Mouse (Mus musculus) CD4-positive, CD25-positive, alpha-beta regulatory T cell, adult 4 months (primary cell): ENCODE data around the gene Yy1. TPM values are rescaled to one million over a fixed set of nuclear protein-coding genes. Genes with fewer than 3 reads are reported as not detected.

Experiments
- ATAC-seq: one replicate; pipeline ENCODE4 v1.8.0; 2017
- polyA plus RNA-seq, 2 experiments: library from polyadenylated mRNA; unstranded; fragments of 100-300 nt; shearing (Covaris generic); gene quantifications; one replicate each; pipeline ENCODE4 v1.2.1; 2017

The Yy1 gene
- polyA plus RNA-seq, 2 experiments from 2014 or later = 12.7 to 17.1 TPM

- ATAC-seq = no peak
These were observed 12.5 kb upstream of the Yy1 start for GRCm38 (mm10) chr12:108780108-108780877.

- ATAC-seq = no peak
These were observed 7.6 kb upstream of the Yy1 start for GRCm38 (mm10) chr12:108785161-108785560.

- ATAC-seq = no peak
These were observed 5.4 kb upstream of the Yy1 start for GRCm38 (mm10) chr12:108787329-108787728.

- peak; percentile 47 for ATAC-seq
These were observed 624 bp upstream of the Yy1 start for GRCm38 (mm10) chr12:108792152-108792545.

- ATAC-seq = no peak
These were observed 724 bp downstream of the Yy1 start for GRCm38 (mm10) chr12:108793453-108793941.

GRCm38 (mm10) chr12:108794078-108794711, 1.4 kb downstream of the Yy1 start:
- ATAC-seq = peak; percentile 32

GRCm38 (mm10) chr12:108794979-108795537, 2.3 kb downstream of the Yy1 start:
- no peak for ATAC-seq

- ATAC-seq = no peak
These were observed 8.8 kb downstream of the Yy1 start for GRCm38 (mm10) chr12:108801613-108802012.

- ATAC-seq = no peak
These were observed 11.6 kb downstream of the Yy1 start for GRCm38 (mm10) chr12:108804388-108804787.

GRCm38 (mm10) chr12:108808465-108808864, 15.7 kb downstream of the Yy1 start:
- no peak for ATAC-seq

GRCm38 (mm10) chr12:108809771-108810170, 17.0 kb downstream of the Yy1 start:
- ATAC-seq = no peak

GRCm38 (mm10) chr12:108810309-108810708, 17.5 kb downstream of the Yy1 start:
- no peak for ATAC-seq

GRCm38 (mm10) chr12:108811133-108811532, 18.4 kb downstream of the Yy1 start:
- ATAC-seq = peak; percentile 70

GRCm38 (mm10) chr12:108812463-108812862, 19.7 kb downstream of the Yy1 start:
- no peak for ATAC-seq

GRCm38 (mm10) chr12:108814470-108814869, 21.7 kb downstream of the Yy1 start:
- no peak for ATAC-seq

GRCm38 (mm10) chr12:108816569-108816968, 23.8 kb downstream of the Yy1 start:
- no peak for ATAC-seq

GRCm38 (mm10) chr12:108820461-108820860, 27.7 kb downstream of the Yy1 start:
- ATAC-seq = no peak

- ATAC-seq = no peak
These were observed 30.3 kb downstream of the Yy1 start for GRCm38 (mm10) chr12:108823036-108823435.

GRCm38 (mm10) chr12:108824225-108824874, 31.6 kb downstream of the Yy1 start:
- peak; percentile 70 for ATAC-seq

- no peak for ATAC-seq
These were observed 32.9 kb downstream of the Yy1 start for GRCm38 (mm10) chr12:108825561-108826224.

GRCm38 (mm10) chr12:108826282-108826957, 33.6 kb downstream of the Yy1 start:
- ATAC-seq = no peak

- ATAC-seq = no peak
These were observed 34.3 kb downstream of the Yy1 start for GRCm38 (mm10) chr12:108826958-108827535.
